Mouse (Mus musculus) myocyte (in vitro differentiated cells): ENCODE results near the gene Eva1a.

ENCODE experiments used
- MYOG ChIP-seq, 3 experiments: IDR thresholded peaks; one replicate each; pipeline ENCODE4 v1.6.1; 2011; ENCODE audit warnings: control low read depth in 2 of 3, low read depth in 2 of 3, mild to moderate bottlenecking in 2 of 3; ENCODE audit not compliant: insufficient read length in 2 of 3, control insufficient read depth in 1 of 3, insufficient read depth in 1 of 3
- POLR2A ChIP-seq: IDR thresholded peaks from one replicate; pipeline ENCODE4 v1.6.1; 2011; ENCODE audit warnings: low read depth, mild to moderate bottlenecking, control low read depth, moderate library complexity; ENCODE audit not compliant: insufficient read length
- POLR2AphosphoS2 ChIP-seq: IDR thresholded peaks from one replicate; pipeline ENCODE4 v1.6.1; 2011; ENCODE audit warnings: low read depth, control low read depth; ENCODE audit not compliant: insufficient read length
- TCF12 ChIP-seq: IDR thresholded peaks from one replicate; pipeline ENCODE4 v1.6.1; 2011; ENCODE audit warnings: mild to moderate bottlenecking, control low read depth; ENCODE audit not compliant: poor library complexity, insufficient read depth, severe bottlenecking
- USF1 ChIP-seq: IDR thresholded peaks from one replicate; pipeline ENCODE4 v1.6.1; 2011; ENCODE audit warnings: low read depth, mild to moderate bottlenecking, control low read depth, moderate library complexity

DNA sequence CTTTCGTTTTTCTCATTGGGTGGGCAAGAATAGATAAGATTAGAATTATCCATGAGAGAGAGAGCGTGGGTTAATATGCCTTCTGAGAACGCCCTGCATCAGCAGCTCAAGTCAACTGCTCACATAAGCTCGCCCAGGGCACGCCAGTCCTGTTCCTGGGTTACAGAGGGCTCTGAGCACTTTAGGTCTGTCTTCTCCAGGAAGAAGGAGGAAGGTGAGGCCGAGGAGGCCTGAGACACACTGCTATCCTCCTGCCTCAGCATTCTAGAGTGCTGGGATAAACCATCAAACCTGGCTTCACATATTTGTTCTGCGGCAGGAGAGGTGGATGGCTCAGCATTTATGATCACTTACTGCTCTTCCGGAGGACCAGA is 10.3 kb upstream of the Eva1a start:
- TF ChIP-seq POLR2A (no peak), TCF12 (no peak), USF1 (no peak), POLR2AphosphoS2 (no peak), MYOG (IDR thresholded peaks at IDR 0.05; ENCODE audit: control insufficient read depth in 1 of 3, insufficient read depth in 1 of 3, insufficient read length in 2 of 3, low read depth in 2 of 3) (no peak)
